Mouse (Mus musculus) layer of hippocampus, adult 6 months (tissue): ENCODE results near the gene Ddx10. TPM values are rescaled to one million over a fixed set of nuclear protein-coding genes. Genes with fewer than 3 reads are reported as not detected.

Source experiments
- long read RNA-seq, 2 experiments: library from polyadenylated mRNA; unstranded; transcript quantifications; one replicate each; pipeline ENCODE4 v2.0.0; 2019 to 2020
- polyA plus RNA-seq: library from polyadenylated mRNA; unstranded; fragments of <200 nt; fragmentation: Nextera tagmentation; gene quantifications from 2 replicates; pipeline ENCODE4 v1.2.3, GENCODE M21; 2021

The Ddx10 gene
- 9.0 and 10.1 TPM in 2 replicates for polyA plus RNA-seq
- long read RNA-seq, experiment 1, partial matches to known transcripts = 34 of 37 reads
- long read RNA-seq, experiment 1, other reads (novel, unspliced or antisense) = 2 of 37 reads
- long read RNA-seq, experiment 2, transcript Ddx10-201 (18 exons, 3,128 nt) = major isoform, 52 of 133 reads
- long read RNA-seq, experiment 2, partial matches to known transcripts = 72 of 133 reads
- long read RNA-seq, experiment 2, other reads (novel, unspliced or antisense) = 9 of 133 reads

GRCm38 (mm10) chr9:53247953-53248397 lies at the start of gene Ddx10:
Gene Ddx10, minus strand, starts transcription at chr9:53248053.

Other genes starting within 250 kb of the Ddx10 start
- gene Exph5, start 53.6 kb upstream of the Ddx10 start, polyA plus RNA-seq = 1.5 and 1.8 TPM in 2 replicates
- gene Kdelc2, start 136.0 kb upstream of the Ddx10 start, polyA plus RNA-seq = 3.0 and 3.4 TPM in 2 replicates
- gene 4930550C14Rik, start 154.3 kb upstream of the Ddx10 start, polyA plus RNA-seq = 0.31 and 0.53 TPM in 2 replicates